Mouse (Mus musculus): Measurements from ENCODE around the gene Xpc. TPM values are rescaled to one million over a fixed set of nuclear protein-coding genes. Genes with fewer than 3 reads are reported as not detected.

Xpc gene
- polyA plus RNA-seq (2015; fragmentation: Nextera tagmentation; extraction: Ambion mirVana) = 13.4 and 17.6 TPM in 2 replicates

DNA sequence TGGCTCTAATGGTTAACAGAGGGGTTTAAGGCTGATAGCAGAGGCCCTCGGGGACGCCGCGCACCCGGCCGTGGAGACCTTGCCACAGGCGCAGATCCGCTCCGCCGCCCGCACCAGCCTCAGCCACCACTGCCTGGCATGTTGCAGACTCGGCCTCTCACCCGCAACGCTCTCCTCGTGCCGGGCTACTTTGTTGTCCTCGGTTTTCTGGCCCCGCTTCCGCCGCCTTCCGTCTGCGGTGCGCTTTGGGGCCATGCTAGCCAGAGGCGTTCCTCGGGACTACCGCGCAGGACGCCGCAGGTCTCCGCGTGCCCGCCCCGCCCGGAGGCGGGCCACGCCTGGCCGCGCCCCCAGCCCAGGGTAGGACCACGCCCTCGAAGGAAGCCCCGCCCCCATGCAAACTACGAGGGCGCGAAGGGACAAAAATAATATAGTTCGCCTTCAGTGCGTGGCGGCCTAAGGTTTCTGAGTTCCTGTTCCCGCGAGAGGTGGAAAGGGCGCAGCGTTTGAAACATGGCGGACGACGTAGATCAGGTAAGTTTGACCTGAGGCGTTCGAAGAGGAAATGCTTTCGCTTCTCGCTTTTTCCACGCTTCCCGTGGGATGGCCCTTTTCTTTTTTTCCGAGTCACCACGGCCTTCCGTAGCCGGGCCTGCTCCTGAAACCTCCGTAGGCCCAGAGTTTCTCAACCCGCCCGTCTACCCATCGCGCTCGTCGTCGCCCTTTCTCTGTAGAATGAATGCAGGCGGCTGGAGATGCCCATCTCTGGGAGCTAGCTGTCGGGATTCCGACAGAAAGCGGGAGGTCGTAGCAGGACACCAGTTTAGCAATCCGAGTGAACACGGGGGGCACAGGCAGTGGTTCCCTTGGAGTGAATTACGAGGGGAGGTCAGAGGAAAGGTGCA lies at the start of gene Xpc, which contains the start of gene Lsm3:
TSS of gene Xpc (minus strand) at position 344 of the 905 bp plus-strand sequence.
TSS of gene Lsm3 (plus strand) at position 384 of the 905 bp plus-strand sequence.

DNA sequence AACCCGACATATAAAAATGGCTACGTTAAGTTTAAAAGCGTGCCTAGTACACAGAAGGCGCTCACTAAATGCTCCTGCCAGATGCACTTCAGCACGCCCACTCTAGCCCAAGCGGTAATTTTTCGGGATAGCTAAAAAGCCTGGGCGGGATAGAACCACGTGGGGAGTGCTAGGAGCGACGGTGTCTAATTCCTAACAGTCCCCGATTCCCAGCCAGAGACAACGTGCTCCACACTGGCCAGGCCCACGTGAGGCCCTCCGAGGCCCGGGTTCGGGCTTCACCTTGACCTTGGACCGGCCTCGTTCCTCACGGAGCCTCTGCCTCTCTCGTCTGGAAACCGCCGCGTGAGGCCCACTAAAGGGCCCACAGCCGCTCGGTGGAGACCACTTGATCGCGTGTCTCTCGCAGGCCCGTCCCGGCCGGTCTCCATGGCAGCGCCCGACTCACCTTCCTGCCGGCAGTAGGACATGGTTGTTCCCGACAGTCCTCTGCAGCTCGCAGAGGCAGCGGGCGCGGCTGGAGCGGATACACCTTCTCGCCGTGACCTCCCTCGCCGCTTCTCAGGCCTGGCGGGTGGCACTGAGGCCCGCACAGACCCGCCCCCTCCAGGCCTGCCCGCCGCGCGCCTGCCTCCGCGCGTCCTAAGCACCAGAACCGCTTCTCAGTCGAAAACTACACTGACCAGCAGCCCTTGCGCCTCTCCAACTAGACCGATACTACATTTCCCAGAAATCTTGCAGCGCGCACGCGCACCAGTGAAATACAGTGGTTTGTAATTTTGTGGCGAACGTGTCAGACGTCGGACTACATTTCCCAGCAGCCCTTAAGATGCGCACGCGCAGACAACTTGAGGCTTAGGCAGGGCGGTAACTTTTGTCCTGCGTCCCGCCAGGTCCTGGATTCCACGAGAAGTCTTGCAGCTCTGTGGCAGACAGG lies 42.6 kb downstream of the Xpc start, which contains the start of the genes Chchd4 and Tmem43:
TSS of gene Chchd4 (minus strand) at position 679 of the 937 bp plus-strand sequence.
TSS of gene Tmem43 (plus strand) at position 836 of the 937 bp plus-strand sequence.

Other genes starting within 250 kb of the Xpc start
- gene Wnt7a, start 104.5 kb downstream of the Xpc start, polyA plus RNA-seq (2015; fragmentation: Nextera tagmentation; extraction: Ambion mirVana) = 0.04 TPM in 1 of 2 replicates, not detected in the other
- gene Chchd4, start 42.3 kb downstream of the Xpc start, polyA plus RNA-seq (2015; fragmentation: Nextera tagmentation; extraction: Ambion mirVana) = 18.1 and 27.4 TPM in 2 replicates
- gene Tmem43, start 42.2 kb downstream of the Xpc start, polyA plus RNA-seq (2015; fragmentation: Nextera tagmentation; extraction: Ambion mirVana) = 41.6 and 48.9 TPM in 2 replicates
- 158 and 224 TPM in 2 replicates for gene Lsm3, start within 50 bp of the Xpc start, polyA plus RNA-seq (2015; fragmentation: Nextera tagmentation; extraction: Ambion mirVana)
- gene Slc6a6, start 168.2 kb upstream of the Xpc start, polyA plus RNA-seq (2015; fragmentation: Nextera tagmentation; extraction: Ambion mirVana) = 148 and 200 TPM in 2 replicates